Mouse (Mus musculus) megakaryocyte, embryonic 14.5 days (primary cell): ENCODE measurements around the gene Calm2. TPM values are rescaled to one million over a fixed set of nuclear protein-coding genes. Genes with fewer than 3 reads are reported as not detected.

Experiments used
- H3K27me3 ChIP-seq: replicated peaks from 2 replicates; pipeline ENCODE3; 2012; ENCODE audit warnings: inconsistent platforms
- H3K36me3 ChIP-seq: replicated peaks from 2 replicates; pipeline ENCODE3; 2012; ENCODE audit warnings: low read length, inconsistent platforms, mixed read lengths
- H3K4me1 ChIP-seq: 2 replicates; pipeline ENCODE4 v1.6.1; 2012; ENCODE audit warnings: inconsistent platforms
- H3K4me3 ChIP-seq: replicated peaks from 2 replicates; pipeline ENCODE3; 2012; ENCODE audit warnings: moderate library complexity, mild to moderate bottlenecking, inconsistent platforms
- H3K9me3 ChIP-seq: 2 replicates; pipeline ENCODE4 v1.6.1; 2012; ENCODE audit warnings: inconsistent platforms
- FLI1 ChIP-seq: IDR thresholded peaks from 2 replicates; pipeline ENCODE4 v1.6.1; 2012; ENCODE audit warnings: low read length, inconsistent platforms, mixed read lengths
- GATA1 ChIP-seq: IDR thresholded peaks from 3 replicates; pipeline ENCODE4 v1.6.1; 2012; ENCODE audit warnings: mixed read lengths, low read length, inconsistent platforms, borderline replicate concordance
- polyA plus RNA-seq: library from polyadenylated mRNA; stranded (reverse); fragments of >175 nt; gene quantifications from 2 replicates; pipeline ENCODE4 v1.2.3, GENCODE M21; 2012; ENCODE audit warnings: low replicate concordance; ENCODE audit not compliant: insufficient read depth

The Calm2 gene
- polyA plus RNA-seq, 1 experiment, result 36.6 TPM

DNA sequence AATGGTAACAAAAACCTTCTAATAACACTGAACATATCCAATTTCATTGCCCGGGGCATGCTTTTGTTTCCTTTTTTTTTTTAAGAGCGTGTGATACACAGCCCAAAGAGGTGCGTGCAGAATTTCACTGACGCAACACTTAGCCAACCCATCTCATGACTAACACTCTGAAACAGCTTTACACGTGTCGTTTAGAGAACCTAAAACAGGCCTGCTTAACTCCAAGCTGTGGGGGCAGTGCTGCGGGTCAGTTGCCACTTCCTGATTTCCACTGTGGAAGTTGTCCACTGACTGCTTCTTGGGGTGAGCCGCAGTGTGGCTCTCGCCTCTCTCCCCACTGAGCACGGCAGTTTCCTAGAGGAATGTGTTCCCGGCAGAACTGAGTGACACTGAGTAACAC lies 41.2 kb downstream of the Calm2 start:
- H3K9me3 ChIP-seq, result peaks cover 6% of the 10 kb centered on the region
- H3K4me3 ChIP-seq, result no peak overlapping the region
- no peaks in the 10 kb centered on the region for H3K36me3 ChIP-seq
- no peaks in the 10 kb centered on the region for H3K4me1 ChIP-seq
- no peak for TF ChIP-seq GATA1
- no peak for TF ChIP-seq FLI1
- H3K27me3 ChIP-seq, result peaks cover 8% of the 10 kb centered on the region

DNA sequence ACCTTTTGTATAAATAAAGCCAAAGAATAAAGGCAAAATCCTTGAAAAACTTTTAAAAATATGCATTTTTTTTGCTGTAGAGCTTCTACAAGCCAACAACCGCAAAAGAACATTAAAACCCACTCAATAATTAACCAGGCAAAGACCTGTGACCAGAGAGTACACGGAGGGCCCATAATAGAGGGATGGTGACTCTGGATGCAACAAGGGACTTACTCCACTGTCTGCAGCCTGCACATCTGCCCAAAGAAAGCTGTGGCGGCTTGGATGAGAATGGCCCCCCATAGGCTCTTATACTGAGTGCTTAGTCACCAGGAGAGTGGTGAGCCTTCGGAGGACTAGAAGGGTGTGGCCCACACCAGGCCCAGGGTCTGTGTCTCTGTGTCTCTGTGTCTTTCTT lies 43.3 kb downstream of the Calm2 start:
- H3K4me1 ChIP-seq, result no peaks in the 10 kb centered on the region
- H3K9me3 ChIP-seq, result peaks cover 6% of the 10 kb centered on the region
- TF ChIP-seq FLI1, result no peak
- no peak for TF ChIP-seq GATA1
- H3K36me3 ChIP-seq, result no peaks in the 10 kb centered on the region
- no peak overlapping the region for H3K4me3 ChIP-seq
- H3K27me3 ChIP-seq, result peaks cover 9% of the 10 kb centered on the region

- TF ChIP-seq GATA1 (no peak), FLI1 (no peak)
- Histone ChIP-seq H3K4me3 (no peak overlapping the region), H3K9me3 (peaks cover 6% of the 10 kb centered on the region), H3K36me3 (no peaks in the 10 kb centered on the region), H3K4me1 (no peaks in the 10 kb centered on the region), H3K27me3 (peaks cover 12% of the 10 kb centered on the region)
These were observed 44.3 kb downstream of the Calm2 start for GRCm38 (mm10) chr17:87402444-87402843.

GRCm38 (mm10) chr17:87397088-87397487 lies 49.6 kb downstream of the Calm2 start:
- TF ChIP-seq GATA1, result no peak
- no peak for TF ChIP-seq FLI1

DNA sequence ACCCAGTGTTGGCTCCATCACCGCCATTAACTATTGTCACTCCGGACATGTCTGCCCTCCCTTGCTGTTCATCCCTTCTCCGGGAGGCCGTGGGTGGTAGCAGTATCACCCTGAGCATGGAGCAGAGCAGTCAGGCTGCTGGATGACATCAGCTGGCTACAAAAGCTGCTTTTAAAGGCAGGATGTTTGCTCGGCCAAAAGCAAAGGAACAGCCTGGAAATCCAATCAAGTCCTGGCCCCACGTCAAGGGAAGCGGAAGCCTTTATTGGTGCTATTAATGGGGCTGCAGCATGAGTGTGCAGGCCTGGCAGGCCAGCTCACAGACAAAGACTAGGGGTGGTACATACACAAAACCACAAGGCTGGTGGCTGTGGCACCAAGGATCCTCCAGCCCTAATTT lies 55.5 kb downstream of the Calm2 start:
- no peaks in the 10 kb centered on the region for H3K36me3 ChIP-seq
- no peak for TF ChIP-seq FLI1
- TF ChIP-seq GATA1, result no peak
- H3K4me3 ChIP-seq, result peak overlapping the region; percentile 53
- peaks cover 9% of the 10 kb centered on the region for H3K9me3 ChIP-seq
- peaks cover 14% of the 10 kb centered on the region for H3K4me1 ChIP-seq
- peaks cover 38% of the 10 kb centered on the region for H3K27me3 ChIP-seq

More at GRCm38 (mm10) chr17:87397088-87397487, 49.6 kb downstream of the Calm2 start:
- H3K9me3 ChIP-seq, result peaks cover 10% of the 10 kb centered on the region
- peaks cover 29% of the 10 kb centered on the region for H3K27me3 ChIP-seq
- no peak overlapping the region for H3K4me3 ChIP-seq
- no peaks in the 10 kb centered on the region for H3K36me3 ChIP-seq
- peaks cover 6% of the 10 kb centered on the region; the same call in 1 of the 2 replicates for H3K4me1 ChIP-seq

- Histone ChIP-seq H3K9me3 (no peaks in the 10 kb centered on the region), H3K27me3 (peaks cover 37% of the 10 kb centered on the region), H3K4me1 (peaks cover 10% of the 10 kb centered on the region), H3K4me3 (no peak overlapping the region), H3K36me3 (peaks cover 7% of the 10 kb centered on the region)
- TF ChIP-seq GATA1 (no peak), FLI1 (no peak)
These were observed 59.7 kb downstream of the Calm2 start for GRCm38 (mm10) chr17:87387068-87387467.

DNA sequence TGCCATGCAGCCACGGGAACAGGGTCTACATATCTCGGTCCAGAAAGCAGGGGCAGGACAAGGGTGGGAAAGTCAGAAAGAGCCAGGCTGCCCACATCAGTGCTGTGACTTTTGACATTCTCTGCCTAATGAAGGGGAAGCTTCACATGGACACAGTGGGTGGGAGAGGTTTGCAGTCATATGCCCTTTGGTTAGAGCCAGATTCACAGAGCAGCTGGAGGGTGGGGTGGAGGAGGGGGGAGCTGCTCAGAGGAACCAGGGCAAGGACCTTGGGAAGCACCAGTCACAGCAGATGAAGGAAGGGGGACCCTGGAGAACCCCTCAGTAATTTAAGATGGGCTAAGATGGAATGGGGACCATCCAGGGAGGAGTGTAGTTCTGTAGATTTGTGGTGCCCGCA lies 60.9 kb downstream of the Calm2 start:
- no peaks in the 10 kb centered on the region for H3K9me3 ChIP-seq
- TF ChIP-seq FLI1, result no peak
- TF ChIP-seq GATA1, result no peak
- H3K27me3 ChIP-seq, result peaks cover 33% of the 10 kb centered on the region
- H3K4me1 ChIP-seq, result peaks cover 8% of the 10 kb centered on the region; the same call in 1 of the 2 replicates
- peaks cover 17% of the 10 kb centered on the region for H3K36me3 ChIP-seq
- no peak overlapping the region for H3K4me3 ChIP-seq

Other genes with a start within 250 kb of the Calm2 start
- 8.0 and 12.5 TPM in 2 replicates for gene Mcfd2, start 181.0 kb downstream of the Calm2 start, polyA plus RNA-seq
- 8.2 and 14.1 TPM in 2 replicates for gene Ttc7, start 164.0 kb downstream of the Calm2 start, polyA plus RNA-seq
- gene Stpg4, start 19.2 kb downstream of the Calm2 start, polyA plus RNA-seq, result not detected in 2 replicates
- gene Epcam, start 189.0 kb upstream of the Calm2 start, polyA plus RNA-seq, result not detected in 2 replicates
- gene Msh2, start 225.4 kb upstream of the Calm2 start, polyA plus RNA-seq, result 3.6 TPM in 1 of 2 replicates, not detected in the other